Mouse (Mus musculus): Measurements from ENCODE around the gene Rad51b.

The Rad51b gene

DNA sequence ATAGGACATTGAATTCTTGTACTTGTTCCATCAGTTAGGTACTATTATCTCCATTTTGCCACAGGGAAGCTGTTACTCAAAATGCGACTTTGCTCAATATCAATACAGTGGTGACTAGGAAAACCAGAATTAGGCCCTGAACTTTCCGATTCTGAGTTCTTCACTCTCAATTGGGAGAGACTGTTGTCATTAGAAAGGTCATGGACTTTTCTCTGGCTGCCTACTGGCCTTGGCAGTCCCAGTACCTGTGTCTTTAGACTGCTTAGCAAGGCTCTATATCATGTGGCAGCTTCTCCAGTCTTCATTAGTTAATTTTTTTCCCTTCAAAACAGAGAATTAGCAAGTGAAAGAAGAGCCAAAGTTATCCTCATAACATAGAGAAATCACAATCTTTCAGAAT lies 288.3 kb downstream of the Rad51b start:
- DNase-seq, result no peak

DNA sequence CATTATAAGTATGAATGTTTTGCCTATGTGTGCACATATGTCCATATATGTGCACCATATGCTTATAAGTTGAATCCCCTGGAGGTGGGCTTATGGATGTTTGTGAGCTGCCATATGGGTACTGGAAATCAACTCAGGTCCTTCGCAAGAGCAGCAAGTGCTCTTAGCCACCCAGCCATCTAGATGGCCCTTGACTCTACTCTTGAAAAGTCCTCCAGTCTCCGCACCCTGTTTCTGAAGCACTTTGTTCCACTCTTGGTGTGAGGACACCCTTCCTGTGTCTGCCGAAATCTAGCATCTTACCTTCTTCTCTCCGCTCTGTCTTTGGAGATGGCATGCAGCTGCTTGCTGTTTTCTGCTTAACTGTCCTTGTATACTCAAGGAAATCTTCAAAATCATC lies 291.7 kb downstream of the Rad51b start:
- DNase-seq, result peak; percentile 57 to 67

DNA sequence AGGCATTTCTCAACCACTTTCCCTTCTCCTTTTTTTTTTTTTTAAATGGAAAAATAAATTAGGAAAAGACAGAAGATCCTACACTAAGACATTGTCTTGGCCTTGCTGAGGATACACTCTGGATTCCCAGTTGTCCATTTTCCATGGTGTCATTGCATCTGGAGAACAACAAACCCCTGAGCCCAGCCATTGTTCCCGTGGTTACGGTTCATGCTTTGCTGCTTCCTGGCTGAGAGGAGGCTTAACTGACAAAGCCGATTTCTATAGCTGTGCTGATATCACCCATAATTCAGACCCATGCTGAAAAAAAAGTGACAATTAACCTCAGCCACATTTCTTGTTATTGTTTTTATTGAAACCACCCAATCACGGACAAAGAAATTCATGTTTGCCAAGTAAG lies 295.1 kb downstream of the Rad51b start:
- DNase-seq, result no peak

DNA sequence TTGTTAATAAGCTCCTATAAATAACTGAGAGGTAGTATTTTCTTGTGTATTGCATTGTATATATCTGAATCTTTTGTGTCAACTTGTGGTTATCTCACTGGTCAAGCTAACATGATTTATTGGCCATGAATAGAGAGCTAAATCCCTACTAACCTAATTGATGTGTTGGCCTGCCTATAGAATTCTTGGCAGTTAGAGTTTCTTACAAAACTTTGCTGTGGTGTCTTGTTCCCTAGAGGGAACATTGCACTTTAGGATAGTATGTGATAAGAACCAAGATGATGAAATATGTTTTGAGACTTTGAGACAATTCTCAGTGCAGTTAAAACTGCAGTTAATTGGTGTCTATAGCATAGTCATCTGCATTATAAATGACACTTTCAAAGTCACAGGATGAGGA lies 299.8 kb downstream of the Rad51b start:
- no peak for DNase-seq

DNA sequence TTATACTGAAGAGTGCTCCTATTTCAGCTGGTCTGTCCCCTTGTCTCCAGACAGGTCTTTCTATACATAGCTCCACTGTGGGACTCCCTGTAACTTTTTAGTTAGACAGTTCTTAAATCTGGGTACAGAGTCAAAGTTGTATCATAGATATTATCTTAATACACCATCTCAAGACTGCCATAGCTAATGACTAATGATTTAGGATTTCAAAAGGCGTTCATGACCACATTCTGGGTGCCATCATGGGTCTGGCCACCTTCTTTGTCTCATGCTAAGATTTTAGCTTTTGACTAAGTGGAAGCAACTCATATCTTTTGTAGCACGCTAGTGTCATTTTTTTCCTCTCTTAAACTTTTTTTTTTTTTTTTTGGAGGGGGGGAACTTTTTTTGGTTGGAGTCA lies 300.3 kb downstream of the Rad51b start:
- DNase-seq, result no peak

DNA sequence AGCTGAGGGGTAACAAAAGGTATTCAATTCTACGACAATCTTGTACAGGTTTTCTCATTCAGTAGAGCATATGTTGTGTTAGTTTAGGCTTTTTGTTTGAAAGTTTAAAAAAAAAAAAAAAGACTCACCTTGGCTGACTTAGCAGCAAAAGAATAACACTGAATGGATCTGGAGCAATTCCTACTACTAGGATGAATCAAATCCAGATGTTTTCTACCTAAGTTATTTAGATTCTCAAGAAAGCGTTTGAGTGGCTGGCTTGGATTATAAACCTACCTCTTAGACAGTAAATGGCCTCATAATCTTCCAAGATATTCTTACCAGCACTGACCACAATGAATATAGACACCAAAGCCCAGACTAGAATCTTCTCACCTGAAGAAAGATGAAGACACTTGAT lies 300.7 kb downstream of the Rad51b start:
- no peak for DNase-seq

DNA sequence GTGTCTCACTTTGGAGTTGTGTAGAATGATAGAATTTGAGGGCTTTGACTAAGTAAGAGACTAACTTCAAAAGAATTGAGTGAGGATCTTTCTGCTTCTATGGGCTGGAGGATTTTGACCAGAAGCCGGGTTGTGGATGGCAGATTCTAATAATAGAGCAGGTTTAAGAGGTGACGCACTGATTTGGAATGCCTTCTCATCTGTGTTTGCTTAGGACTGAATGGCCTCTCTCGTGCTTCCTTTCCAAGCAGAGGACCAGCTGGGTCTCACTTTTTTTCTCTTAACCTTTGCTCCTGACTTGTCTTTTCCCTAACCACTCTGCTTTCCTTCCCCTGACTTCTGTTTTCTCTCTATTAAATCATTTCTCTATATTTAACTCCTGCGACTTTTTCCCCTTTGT lies 301.4 kb downstream of the Rad51b start:
- peak in 1 of 2 experiments; percentile 51 for DNase-seq

DNA sequence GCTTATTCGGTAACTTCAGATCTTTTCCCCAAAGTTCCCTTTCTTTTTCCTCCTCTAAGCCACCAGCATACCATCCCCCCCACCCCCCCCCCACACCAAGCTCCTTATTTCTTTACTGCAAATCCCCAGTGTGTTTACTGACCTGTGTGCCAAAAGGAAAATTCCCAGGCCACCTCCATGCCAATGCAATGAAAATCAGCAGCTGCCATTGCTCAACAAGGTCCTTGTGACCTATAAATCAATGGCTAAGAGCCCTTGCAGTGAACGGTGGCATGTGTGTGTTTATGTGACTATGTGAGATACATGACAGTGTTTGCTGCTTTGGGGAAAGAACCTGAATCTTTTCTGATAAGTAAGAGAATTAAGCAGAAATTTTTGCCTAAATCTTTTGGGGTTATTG lies 301.8 kb downstream of the Rad51b start:
- DNase-seq, result peak in 1 of 2 experiments; percentile 37

DNA sequence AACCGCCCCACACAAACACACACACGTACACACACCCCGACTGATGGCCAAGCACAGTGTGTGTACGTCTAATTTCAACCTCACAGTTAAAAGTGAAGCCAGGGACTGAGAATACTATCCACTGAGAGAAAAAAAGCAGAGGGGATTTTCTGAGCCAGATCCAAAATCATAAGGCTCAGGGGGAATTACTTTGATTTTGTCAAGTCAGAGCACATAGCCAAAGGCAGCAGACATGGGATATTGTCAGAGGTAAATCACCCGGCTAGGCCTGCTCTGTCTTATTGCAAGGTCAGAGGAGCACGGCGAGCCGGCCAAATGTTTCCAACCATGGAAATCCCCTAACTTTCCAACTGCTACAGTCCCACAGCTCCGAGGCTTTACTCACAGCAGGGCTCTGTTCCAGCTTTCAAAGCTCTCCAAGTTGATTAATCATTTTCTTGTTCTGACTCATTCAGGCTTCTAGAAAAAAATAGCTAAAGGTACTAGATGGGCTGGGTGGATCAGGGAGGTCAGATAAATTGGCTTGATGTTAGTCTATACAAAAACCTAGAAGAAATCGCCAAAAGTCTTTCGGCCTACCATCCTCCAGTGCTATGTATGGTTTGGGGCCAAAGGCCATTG lies 303.2 kb downstream of the Rad51b start:
- DNase-seq, result peak; percentile 61 to 71

DNA sequence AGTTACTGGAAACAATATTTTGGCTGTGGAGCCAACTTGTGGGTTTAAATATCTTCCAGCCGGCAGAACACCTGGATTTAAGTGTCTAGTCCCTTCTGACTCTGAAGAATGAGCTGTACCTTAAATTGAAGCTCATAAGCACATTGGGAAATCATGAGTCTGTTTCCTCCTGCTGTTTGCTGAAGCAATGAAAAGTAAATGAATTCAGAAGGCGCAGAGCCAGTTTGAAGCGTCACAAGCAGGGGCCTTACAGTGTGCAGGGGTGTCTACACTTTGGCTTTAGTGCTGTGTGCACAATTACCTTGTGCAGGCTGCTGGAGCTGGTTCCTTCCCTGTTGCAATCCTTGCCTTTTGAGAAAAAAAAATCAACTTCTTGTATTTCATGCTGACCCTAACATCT lies 305.6 kb downstream of the Rad51b start:
- DNase-seq, result peak; percentile 41 to 58

DNA sequence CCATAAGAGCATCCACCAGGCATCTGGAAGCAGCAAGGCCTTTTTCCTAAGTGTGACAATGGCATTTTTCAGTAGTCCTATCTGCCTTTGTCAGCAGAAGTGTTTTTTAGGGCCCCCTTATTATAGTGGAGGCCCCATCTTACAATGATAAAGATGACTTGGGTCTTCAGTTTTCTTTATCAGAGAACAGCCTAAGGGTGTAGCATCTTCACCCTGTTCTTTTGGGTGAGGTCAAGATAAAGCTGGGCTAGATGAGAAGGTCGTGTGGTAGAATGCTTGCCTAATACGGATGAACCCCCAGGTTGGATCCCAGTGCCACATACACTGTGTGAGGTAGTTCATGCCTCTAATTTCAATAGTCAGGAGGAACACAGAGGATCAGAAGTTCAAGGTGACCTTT lies 307.8 kb downstream of the Rad51b start:
- no peak for DNase-seq

DNA sequence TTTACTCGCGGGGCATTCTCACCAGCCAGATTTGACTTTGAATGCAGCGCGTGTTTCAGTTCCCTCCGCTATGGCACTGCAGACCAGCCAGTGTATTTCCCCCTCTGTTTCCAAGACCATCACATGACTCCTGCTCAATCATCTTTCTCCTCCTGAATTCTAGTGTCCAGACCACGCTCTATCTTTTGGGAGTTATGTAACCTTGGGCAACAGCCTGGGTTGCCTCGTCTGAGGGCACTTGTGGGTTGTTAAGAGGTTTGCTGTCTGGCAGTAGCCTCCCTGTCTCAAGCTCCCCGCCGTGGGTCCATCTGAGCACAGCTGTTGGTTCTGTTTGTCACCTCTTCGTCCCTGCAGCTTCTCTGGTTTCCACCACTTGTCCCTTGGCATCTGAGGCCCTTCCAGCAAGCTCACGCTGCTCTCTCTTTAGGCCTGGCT lies 309.1 kb downstream of the Rad51b start:
- peak in 1 of 2 experiments; percentile 71 for DNase-seq

DNA sequence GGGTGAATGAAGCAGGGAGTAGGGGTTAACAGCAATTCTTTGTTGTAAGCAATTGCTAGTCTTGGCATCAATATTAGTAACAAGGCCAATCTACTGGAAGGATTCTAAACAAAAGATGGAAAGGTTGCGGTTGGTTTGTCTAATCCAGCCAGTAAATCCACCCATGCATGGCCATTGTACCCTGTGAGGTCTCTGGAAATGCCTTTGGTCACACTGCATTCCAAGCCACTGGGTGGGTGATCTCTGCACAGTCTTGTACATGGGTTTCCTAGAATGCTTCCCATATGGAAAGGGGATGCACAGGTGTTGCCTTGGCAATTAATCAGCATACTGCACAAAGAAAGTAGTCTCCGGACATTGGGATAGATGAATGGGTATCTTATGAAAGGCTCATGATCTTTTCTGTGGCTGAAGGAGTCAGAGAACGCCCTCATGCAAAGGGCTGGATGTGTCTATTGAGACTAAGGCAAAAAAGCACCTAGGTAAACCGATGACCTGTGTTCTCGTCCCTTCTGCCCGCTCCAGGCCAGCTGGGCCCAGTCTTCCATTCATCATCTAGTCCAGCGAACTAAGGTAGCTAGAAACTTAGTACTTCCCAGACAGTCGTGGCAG lies 312.4 kb downstream of the Rad51b start:
- no peak for DNase-seq

DNA sequence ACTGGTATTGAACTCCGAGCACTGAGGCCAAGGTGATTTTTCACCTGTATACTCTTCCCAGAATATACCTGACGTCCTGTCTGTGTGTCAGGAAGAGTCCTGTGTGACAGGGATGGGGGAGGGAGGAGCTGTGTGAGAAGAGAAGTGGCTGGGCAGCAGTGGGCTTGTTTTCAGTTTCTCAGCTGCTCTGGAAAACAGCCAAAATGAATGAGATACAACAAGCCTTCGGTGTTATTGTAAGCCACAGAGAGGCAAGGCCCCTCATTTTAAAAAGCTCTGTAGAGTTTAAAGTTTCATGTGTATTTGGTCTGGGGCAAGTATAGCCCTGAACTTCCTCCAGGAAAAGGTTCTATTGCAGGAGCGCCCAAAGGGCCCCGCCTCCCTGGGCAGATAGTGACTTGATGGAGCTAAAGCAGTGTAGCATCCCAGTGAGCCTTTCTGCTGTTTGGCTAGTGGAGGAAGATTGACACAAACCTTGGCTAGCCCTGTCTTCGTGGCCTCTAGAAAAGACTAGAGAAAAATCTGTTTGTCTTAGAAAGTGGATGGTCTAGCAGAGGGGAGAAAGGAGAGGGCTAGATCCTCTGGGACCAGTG lies 313.5 kb downstream of the Rad51b start:
- peak in 1 of 2 experiments; percentile 23 for DNase-seq

DNA sequence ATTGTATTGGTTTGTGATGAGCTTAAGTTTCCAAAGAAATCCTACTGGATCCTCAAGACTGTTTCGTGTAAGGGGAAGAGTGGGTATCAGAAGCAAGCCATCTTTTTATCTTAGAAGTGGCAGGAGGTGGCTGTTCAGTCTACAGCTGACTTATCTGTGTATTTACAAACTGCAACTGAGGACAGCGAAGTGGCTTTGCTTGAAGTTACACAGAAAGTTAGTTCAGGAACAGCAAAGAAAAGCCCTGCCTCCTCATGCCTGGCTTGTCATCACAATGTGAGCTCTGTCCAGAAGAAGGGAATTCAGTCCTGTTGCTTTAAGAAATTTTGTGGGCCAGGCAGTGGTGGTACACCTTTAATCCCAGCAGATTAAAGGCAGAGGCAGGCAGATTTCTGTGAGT lies 314.6 kb downstream of the Rad51b start:
- no peak for DNase-seq

DNA sequence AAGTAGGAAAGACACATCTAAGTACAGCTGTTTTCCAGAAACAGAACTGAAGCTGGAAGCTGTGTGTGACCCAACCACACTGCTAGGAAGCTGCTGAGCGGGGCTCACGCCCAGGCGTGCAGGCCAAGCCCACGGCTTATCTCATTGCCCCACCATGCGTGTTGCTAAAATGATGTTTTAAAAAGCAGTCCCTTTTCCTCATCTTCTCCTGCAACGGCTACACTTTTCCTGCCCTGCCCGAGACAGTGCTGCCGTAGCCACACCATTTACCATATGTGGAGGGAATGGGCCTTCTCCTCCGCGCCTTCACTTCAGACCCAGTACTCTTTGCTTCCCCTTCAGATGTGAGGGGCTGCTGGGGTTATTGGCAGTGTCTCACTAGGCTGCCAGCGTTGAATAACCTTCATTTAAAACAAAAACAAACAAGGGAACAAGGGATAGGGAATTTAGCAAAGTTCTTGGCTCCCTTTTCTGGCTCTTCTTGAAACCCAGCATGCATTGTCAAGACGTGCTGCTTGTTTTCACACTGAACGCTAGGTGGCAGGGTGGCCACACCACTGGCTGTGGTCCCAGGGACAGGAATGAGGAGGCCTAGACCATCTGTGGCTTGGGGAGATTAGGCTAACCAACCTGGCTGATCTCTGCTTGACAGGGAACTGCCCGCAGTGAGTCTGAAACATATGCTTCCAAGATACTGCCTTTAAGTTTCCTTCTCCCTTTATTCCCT lies 315.4 kb downstream of the Rad51b start:
- peak; percentile 92 for DNase-seq

DNA sequence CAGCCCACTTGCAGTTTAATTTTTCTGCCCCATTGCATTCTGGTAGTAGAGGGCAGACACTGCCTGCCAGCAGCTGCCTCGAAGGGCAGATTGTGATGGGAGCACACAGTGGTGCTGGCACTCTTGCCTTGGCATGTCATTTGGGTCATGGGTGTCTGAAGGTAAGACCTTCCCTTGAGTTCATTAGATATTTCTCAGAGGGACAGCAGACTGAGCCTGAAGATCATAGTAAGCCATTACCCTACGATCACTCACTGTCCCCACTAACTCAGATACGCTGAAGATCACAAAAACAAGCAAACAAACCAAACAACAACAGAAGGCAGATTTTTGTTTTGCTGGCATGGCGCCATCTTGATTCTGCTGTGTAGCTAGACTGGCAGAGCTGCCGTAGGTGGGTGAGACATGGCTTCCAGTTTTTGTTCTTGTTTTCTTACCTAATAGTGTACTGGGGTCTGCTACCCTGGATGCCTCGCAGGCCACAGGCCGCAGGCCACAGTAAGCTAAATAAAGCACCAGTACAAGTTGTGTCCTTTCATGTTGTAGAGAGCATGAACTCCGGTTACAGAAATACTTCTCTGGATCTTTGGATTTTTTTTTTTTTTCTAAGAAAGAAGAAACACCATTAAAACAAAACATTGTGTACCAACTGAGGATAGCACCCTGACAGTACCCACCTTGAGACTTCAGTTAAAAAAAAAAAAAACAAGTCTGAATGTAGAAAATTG lies 316.1 kb downstream of the Rad51b start:
- peak in 1 of 2 experiments; percentile 26 for DNase-seq

DNA sequence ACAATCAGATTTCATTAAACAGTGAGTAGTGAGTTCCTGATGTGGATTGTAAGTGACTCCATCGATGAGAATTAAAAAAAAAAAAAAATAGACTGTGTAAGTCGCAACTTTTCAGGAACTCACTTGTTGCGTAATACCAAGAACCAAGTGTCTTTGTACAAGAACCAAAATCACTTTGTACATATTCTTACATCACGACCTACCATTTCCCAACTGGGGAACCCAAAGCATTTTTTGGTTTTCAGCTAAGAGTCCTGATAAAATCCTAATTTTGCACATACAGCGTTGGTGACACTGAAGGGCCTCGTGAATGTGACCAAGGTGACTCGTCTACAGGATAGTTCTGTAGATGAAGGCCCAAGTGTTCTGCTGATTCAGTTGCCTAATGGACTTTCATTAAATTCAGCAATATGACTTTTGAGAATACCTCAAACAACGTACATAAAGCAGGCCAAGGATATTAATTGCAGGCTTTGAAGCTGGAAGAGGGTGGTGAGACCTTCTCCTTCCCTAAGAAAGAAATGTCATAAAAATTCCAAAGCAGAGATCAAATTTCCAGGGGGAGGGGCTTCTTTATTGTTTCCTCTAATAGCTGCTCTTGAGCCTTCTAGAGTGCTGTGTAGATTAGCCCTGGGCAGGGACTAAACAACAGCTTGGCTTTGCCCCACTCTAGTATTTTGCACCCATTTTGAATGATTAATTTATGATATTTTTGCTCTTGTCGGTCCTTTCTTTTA lies 316.9 kb downstream of the Rad51b start:
- no peak for DNase-seq

DNA sequence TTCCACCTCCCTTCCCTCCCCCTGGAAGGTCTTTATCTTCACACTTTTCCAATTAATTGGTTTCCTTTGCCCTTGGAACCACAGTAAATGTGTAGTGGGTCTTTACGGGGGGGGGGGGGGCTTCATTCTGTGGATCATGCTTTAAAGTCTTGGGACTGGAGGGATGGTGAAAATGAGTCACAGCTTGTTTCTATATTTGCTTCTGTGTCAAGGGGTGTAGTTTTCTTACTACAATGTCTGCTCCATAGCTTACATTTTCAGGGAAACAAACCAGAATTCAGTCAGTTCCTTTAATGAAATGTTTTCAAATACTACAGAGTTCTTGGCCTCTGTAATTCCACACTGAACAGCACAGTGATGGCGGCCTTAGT lies 317.5 kb downstream of the Rad51b start:
- no peak for DNase-seq

DNA sequence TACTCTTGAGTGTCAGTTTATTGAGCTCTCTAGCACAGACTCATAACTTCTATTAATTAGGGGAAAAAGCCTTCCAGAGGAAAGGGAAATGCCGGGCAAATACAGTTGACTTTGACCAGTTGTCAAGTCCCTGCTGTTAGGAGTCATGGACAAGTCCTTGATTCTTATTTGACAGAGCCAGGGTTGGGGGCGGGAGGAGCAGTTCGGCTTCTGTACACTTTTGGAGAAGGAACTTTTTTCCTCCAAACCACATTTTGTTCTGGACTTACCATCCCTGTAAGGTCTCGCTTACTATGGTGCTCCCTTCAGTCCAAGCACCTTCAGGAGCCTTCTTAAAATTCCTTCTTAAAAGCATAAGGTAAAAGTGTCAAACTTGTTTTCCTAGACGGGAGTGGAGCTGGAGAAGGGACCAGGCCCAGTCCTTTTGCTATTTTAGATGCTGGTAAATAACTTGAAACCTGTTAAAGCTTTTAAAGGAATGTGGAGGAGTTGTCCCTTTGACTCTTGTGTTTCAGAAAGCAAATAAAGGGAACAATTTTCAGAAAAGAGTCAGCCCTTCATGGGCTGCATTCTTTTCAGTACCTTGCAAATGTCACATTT lies 318.7 kb downstream of the Rad51b start:
- DNase-seq, result peak in 1 of 2 experiments; percentile 35

DNA sequence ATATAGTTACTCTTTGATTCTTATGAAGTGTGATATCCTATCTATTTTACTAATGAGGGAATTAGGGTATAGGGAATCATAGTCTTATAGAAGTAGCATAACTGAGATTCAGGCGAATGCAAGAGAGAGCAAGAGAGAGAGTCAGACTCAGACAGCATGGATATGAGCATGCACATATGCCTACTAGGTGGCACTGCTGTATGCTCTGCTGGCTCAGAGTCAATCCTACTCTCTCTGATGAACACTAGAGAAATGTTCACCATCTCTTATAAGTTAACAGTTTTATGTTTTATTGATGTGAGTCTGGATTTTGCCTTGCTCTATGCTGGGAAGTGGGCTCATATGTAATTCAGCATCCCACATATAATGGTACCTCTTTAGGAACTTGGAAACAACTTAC lies 321.9 kb downstream of the Rad51b start:
- DNase-seq, result no peak

DNA sequence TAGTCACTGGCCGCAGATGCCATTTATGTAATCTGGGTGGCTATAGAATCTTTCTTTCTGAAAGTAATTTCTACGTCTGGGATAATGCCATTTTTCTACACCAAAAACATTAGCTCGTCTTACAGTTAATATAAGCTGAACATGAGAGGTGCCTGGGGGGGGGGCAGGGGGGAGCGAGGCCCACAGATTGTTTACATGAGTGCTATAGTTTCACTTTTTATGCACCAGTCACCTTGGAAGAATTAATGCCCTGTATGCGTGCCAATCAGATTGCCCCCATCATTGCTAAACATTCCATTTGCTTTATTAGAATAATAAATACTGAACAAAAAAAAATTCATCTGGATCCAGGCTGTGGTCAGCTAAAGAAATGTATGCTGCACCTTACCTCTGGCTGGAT lies 323.6 kb downstream of the Rad51b start:
- no peak for DNase-seq

Measured in lung, postnatal 4 days (tissue).